Mouse (Mus musculus): ENCODE results near the gene Prr23a2.

DNA sequence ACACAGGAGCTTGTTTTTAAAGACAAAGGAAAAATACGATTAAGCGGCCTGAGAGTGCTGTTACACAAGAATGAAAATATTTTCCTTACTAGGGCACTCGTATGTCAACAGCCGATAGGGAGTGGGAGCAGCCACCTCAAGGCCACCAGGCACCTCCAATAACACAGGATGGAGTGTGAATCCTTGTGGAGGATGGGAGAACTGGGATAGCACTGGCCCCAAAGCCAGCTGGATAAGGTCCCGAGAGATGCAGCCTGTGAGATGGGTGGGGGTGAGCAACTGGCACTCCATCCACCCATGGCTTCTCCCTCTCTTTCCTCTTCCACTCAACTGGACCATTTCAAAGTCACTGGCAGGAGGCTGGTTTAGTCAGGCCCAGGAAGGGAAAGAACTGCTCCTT is 37.3 kb upstream of the Prr23a2 start:
- no peak for TF ChIP-seq CTCF (IDR thresholded peaks at IDR 0.05; ENCODE audit: control insufficient read depth, insufficient read depth, insufficient replicate concordance, low read depth, low read length)
- no peak for TF ChIP-seq POLR2A (IDR thresholded peaks at IDR 0.05; ENCODE audit: control insufficient read depth, low read depth, low read length)
